In genomic region chr5:134946857-134947255, GRCm38 (mm10) we compare ENCODE assay signal across 9 mouse cellular contexts. TPM values are rescaled to one million over a fixed set of nuclear protein-coding genes. Genes with fewer than 3 reads are reported as not detected.
DNase-seq lines count a peak whose midpoint lies in the region; ATAC-seq lines count a peak whose summit lies in the region.
"Had no signal": no experiment of that assay in that cellular context is flagged by ENCODE, and none has a peak within 500 bp of the region (broad histone marks: within the 10 kb centered on the region; RNA-seq: fewer than 3 reads in every experiment).

TSS of gene Cldn4 (minus strand) at chr5:134946934.

- no peak for DNase-seq in heart, embryonic 10.5 days (ENCODE audit: low spot score)
- no peak for DNase-seq in heart, adult 11 months
- DNase-seq in embryonic facial prominence, embryonic 11.5 days (ENCODE audit: low spot score) = peak; percentile 69
- peak; percentile 49 for DNase-seq in limb, embryonic 10.5 days (ENCODE audit: low spot score)
- no peak for DNase-seq in frontal cortex, adult 2 months (ENCODE audit: extremely low spot score in 1 of 2, low spot score in 1 of 2)
- no peak for DNase-seq in cerebellum, adult 8-10 months
- DNase-seq in heart, postnatal 10 days = no peak

- peak within 1 kb of the TSS; percentile 37 for H3K9ac ChIP-seq in embryonic facial prominence, embryonic 11.5 days (replicated peaks; ENCODE audit: low read length)
- peak within 1 kb of the TSS; percentile 44 for H3K9ac ChIP-seq in stomach, embryonic 15.5 days

- intact Hi-C loops in heart, postnatal 10 days (cut with DNase I) = no loop called here

- H3K27ac ChIP-seq in heart, embryonic 10.5 days = peak within 1 kb of the TSS; percentile 68
- peak within 1 kb of the TSS; percentile 59 for H3K27ac ChIP-seq in embryonic facial prominence, embryonic 11.5 days (replicated peaks; ENCODE audit: low read depth, low read length)
- no peak within 1 kb of the TSS for H3K27ac ChIP-seq in limb, embryonic 10.5 days
- H3K27ac ChIP-seq in stomach, embryonic 15.5 days = peak within 1 kb of the TSS; percentile 85

- no peaks in the 10 kb centered on the region for H3K9me3 ChIP-seq in heart, embryonic 10.5 days
- H3K9me3 ChIP-seq in embryonic facial prominence, embryonic 11.5 days (replicated peaks; ENCODE audit: control insufficient read depth, low read length) = no peaks in the 10 kb centered on the region
- H3K9me3 ChIP-seq in limb, embryonic 10.5 days (replicated peaks) = no peaks in the 10 kb centered on the region
- H3K9me3 ChIP-seq in stomach, embryonic 15.5 days = no peaks in the 10 kb centered on the region

- peaks cover 46% of the 10 kb centered on the region for H3K4me1 ChIP-seq in heart, embryonic 10.5 days
- peaks cover 2% of the 10 kb centered on the region; the same call in 1 of the 2 replicates for H3K4me1 ChIP-seq in embryonic facial prominence, embryonic 11.5 days (ENCODE audit: control insufficient read depth, insufficient read depth, low read length)
- H3K4me1 ChIP-seq in limb, embryonic 10.5 days = peaks cover 28% of the 10 kb centered on the region
- peaks cover 21% of the 10 kb centered on the region for H3K4me1 ChIP-seq in stomach, embryonic 15.5 days

- peak within 1 kb of the TSS; percentile 48 for H3K4me3 ChIP-seq in heart, embryonic 10.5 days
- peak within 1 kb of the TSS; percentile 22 for H3K4me3 ChIP-seq in embryonic facial prominence, embryonic 11.5 days (ENCODE audit: low read depth, low read length)
- H3K4me3 ChIP-seq in limb, embryonic 10.5 days = peak within 1 kb of the TSS; percentile 40
- peak within 1 kb of the TSS; percentile 46 for H3K4me3 ChIP-seq in stomach, embryonic 15.5 days (replicated peaks)
- H3K4me3 ChIP-seq: erythroblast, embryonic 14.5 days had no signal

- no peaks in the 10 kb centered on the region for H3K36me3 ChIP-seq in heart, embryonic 10.5 days
- H3K36me3 ChIP-seq in embryonic facial prominence, embryonic 11.5 days (replicated peaks; ENCODE audit: control insufficient read depth, insufficient read depth, low read depth, low read length) = no peaks in the 10 kb centered on the region
- no peaks in the 10 kb centered on the region for H3K36me3 ChIP-seq in limb, embryonic 10.5 days
- no peaks in the 10 kb centered on the region for H3K36me3 ChIP-seq in stomach, embryonic 15.5 days

- peaks cover 49% of the 10 kb centered on the region for H3K27me3 ChIP-seq in heart, embryonic 10.5 days (ENCODE audit: insufficient read depth, poor library complexity, severe bottlenecking)
- H3K27me3 ChIP-seq in embryonic facial prominence, embryonic 11.5 days (ENCODE audit: control insufficient read depth, insufficient read depth, low read length) = peaks cover 30% of the 10 kb centered on the region
- peaks cover 65% of the 10 kb centered on the region for H3K27me3 ChIP-seq in limb, embryonic 10.5 days (ENCODE audit: low read depth, poor library complexity, severe bottlenecking)
- 0 out of 2 replicates have a peak, but pooled peaks cover 12% of the 10 kb centered on the region for H3K27me3 ChIP-seq in stomach, embryonic 15.5 days (replicated peaks)

- ATAC-seq in embryonic facial prominence, embryonic 11.5 days (replicated peaks; ENCODE audit: insufficient number of reproducible peaks, low FRiP score, low TSS enrichment, low read depth) = no peak
- ATAC-seq in stomach, embryonic 15.5 days (ENCODE audit: insufficient read depth, low FRiP score, low read depth) = peak; percentile 76

- 14% methylated on average over 11 of the region's 11 CpGs for WGBS in heart, embryonic 10.5 days
- WGBS in embryonic facial prominence, embryonic 11.5 days = 5% methylated on average over 11 of the region's 11 CpGs
- WGBS in limb, embryonic 10.5 days = 12% methylated on average over 11 of the region's 11 CpGs
- 16% methylated on average over 11 of the region's 11 CpGs for WGBS in stomach, embryonic 15.5 days

- peak within 1 kb of the TSS; percentile 15; the same call in 1 of the 2 replicates for H3K4me2 ChIP-seq in embryonic facial prominence, embryonic 11.5 days (ENCODE audit: low read depth, low read length)
- peak within 1 kb of the TSS; percentile 43 for H3K4me2 ChIP-seq in stomach, embryonic 15.5 days

RNA-seq across cellular contexts. Expression of gene Cldn4, which starts in this region (rescaled TPM):
- 2.8 and 6.9 TPM in 2 replicates for polyA plus RNA-seq in heart, embryonic 10.5 days (2016; fragmentation: Nextera tagmentation; extraction: Ambion mirVana)
- 16.9 and 20.5 TPM in 2 replicates for polyA plus RNA-seq in embryonic facial prominence, embryonic 11.5 days (2014; fragmentation: Nextera tagmentation; extraction: Ambion mirVana)
- 9.8 and 10.0 TPM in 2 replicates for polyA plus RNA-seq in limb, embryonic 10.5 days (2016; fragmentation: Nextera tagmentation; extraction: Ambion mirVana)
- polyA plus RNA-seq in stomach, embryonic 15.5 days (2015; fragmentation: Nextera tagmentation; extraction: Ambion mirVana) = 54.5 and 58.6 TPM in 2 replicates
- polyA plus RNA-seq in frontal cortex, adult 2 months (2012; rRNA removed) = 0.08 and 0.32 TPM in 2 replicates
- total RNA-seq in heart, postnatal 10 days (2021) = under 1 TPM in 1 of 2 experiments, not detected in 1; 0.14 TPM
- polyA plus RNA-seq: erythroblast, embryonic 14.5 days had no signal

Comparison
In these comparisons a context has a peak if more than half of its experiments do, and no peak if none do; other contexts are left out.
1. DNase-seq: peak in embryonic facial prominence, embryonic 11.5 days (single experiment) and limb, embryonic 10.5 days (single experiment); none in heart, embryonic 10.5 days (single experiment), heart, adult 11 months (single experiment), frontal cortex, adult 2 months (0 of 2), cerebellum, adult 8-10 months (single experiment) and heart, postnatal 10 days (0 of 2).
2. Peak in every context shown above with its lines, with median percentiles within 50 percentile points of each other: H3K4me3 ChIP-seq.